Mouse (Mus musculus) stomach, postnatal 0 days (tissue): ENCODE measurements around the gene Dcbld2.

Experiments
- CTCF ChIP-seq: IDR thresholded peaks from 2 replicates; pipeline ENCODE4 v1.5.1; 2016; ENCODE audit warnings: antibody characterized with exemption, low read depth, mild to moderate bottlenecking, moderate library complexity
- EP300 ChIP-seq: optimal IDR thresholded peaks from 2 replicates; pipeline ENCODE3; 2016; ENCODE audit warnings: antibody characterized with exemption

DNA sequence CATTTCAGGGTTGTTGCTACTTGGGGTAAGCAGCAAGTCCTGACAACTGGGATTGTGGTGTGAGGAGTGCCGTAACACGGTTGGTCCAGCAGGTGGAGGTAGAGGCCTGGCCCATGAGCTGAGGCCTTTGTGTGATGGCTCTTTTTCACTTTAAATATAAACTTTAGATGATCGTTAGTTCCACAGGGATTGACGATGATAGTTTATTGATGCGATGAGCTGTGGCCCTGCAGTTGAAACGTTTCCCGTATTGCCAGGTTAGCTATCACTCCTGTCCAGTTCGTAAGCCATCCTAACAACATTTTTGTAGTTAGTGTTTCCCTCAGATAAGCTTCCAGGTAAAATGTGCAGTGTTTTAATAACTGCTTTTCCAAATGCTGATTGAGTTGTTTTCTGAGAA is 46.4 kb downstream of the Dcbld2 start:
- TF ChIP-seq CTCF (peak; percentile 94), EP300 (no peak)
